Mouse (Mus musculus): ENCODE data around the gene Nkx2-5. TPM values are rescaled to one million over a fixed set of nuclear protein-coding genes. Genes with fewer than 3 reads are reported as not detected.
A peak's percentile ranks its signal among the peaks of the same experiment; 100 is the strongest.

Gene Nkx2-5
- total and polyA plus RNA-seq, 3 experiments: not detected

DNA sequence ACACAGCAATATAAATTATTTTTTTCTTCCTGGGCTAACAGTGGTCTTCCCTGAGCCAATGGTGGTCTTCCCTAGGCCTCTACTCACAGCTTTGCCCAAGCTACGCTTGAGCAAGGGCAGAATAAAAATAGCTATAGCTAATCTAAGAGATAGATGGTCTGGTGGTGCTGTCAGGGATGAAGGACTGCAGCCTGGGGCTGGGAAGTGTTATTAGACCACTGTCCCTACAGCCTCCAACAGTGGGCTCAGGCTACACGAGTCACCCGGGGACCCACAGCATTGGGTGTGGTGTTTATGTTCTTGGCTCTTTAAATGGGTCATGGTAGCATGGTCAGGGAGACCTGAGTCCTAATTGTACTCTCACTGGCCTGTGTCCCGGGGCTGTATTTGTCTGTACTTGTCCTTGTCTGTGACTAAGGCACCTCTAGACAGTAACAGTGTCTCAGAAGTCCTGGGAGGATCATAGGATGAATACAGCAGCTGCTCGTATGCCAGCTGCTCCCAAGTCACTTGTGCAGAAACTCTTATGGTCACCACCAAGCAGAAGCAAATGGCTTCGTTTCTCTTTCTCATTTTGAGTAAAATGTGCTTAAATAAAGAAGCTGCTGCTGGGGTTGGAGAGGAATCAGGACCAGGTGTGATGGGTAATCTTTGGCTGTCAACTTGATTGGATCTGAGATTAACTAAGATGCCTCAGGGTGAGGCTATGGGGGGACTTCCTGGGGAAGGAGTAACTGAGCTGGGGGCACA lies 47.3 kb downstream of the Nkx2-5 start (continued):
- TF ChIP-seq UBTF (IDR thresholded peaks at IDR 0.05; ENCODE audit: borderline replicate concordance, insufficient read depth, low read depth, low read length): no peak
- no peak for TF ChIP-seq MXI1 (IDR thresholded peaks at IDR 0.05; ENCODE audit: low read depth, low read length)

DNA sequence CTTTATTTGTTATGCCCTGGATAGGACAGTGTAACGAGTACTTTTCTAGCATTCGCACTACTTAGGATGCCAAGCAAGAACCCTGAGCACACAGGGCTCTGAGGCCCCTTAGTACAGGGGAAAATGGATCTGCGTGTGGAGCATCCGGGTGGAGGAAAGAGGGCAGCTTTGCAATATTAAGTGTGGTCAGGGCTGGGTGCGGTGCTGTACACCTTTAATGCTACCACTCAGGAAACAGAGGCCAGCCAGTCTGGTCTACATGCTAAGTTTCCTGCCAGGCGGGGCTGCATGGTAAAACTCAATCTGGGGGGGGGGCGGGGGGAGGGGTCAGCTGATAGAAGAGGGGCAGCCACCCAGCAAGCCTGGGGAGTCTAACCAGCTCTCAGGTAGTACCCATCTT lies 49.4 kb downstream of the Nkx2-5 start:
- no peak for DNase-seq (ENCODE audit: low read depth, low spot score)
- Histone ChIP-seq H3K27ac (ENCODE audit: control insufficient read depth, low read depth, low read length) (no peak overlapping the region), H3K27me3 (ENCODE audit: control insufficient read depth in 1 of 2, insufficient read depth in 2 of 2, low read length in 2 of 2) (peaks cover 0 to 3% of the 10 kb centered on the region in 2 experiments; a peak in 1 of 4 replicates), H3K36me3 (ENCODE audit: control insufficient read depth in 1 of 2, insufficient read depth in 2 of 2, low read length in 2 of 2) (peaks cover 2 to 3% of the 10 kb centered on the region in 2 experiments; a peak in 1 of 4 replicates), H3K4me3 (ENCODE audit: control insufficient read depth in 1 of 2, insufficient read depth in 1 of 2, low read depth in 2 of 2, low read length in 2 of 2) (no peak overlapping the region), H3K9ac (ENCODE audit: control insufficient read depth, low read depth, low read length, poor library complexity, severe bottlenecking) (no peak overlapping the region), H3K4me1 (ENCODE audit: control insufficient read depth in 1 of 2, insufficient read depth in 2 of 2, low read length in 2 of 2) (peaks cover 3 to 6% of the 10 kb centered on the region in 2 experiments; a peak in 2 of 4 replicates), H3K79me2 (ENCODE audit: control insufficient read depth, insufficient read depth, low read length, poor library complexity) (no peaks in the 10 kb centered on the region), H3K9me3 (replicated peaks; ENCODE audit: insufficient read depth, low read length) (no peaks in the 10 kb centered on the region)
- no peak for TF ChIP-seq EP300 (IDR thresholded peaks at IDR 0.05; ENCODE audit: low read depth in 1 of 2, low read length in 2 of 2)
- TF ChIP-seq HCFC1 (IDR thresholded peaks at IDR 0.05; ENCODE audit: low read depth, low read length): no peak
- no peak for TF ChIP-seq RCOR1 (IDR thresholded peaks at IDR 0.05; ENCODE audit: low read depth, low read length)
- TF ChIP-seq SIN3A (IDR thresholded peaks at IDR 0.05; ENCODE audit: low read length): no peak
- TF ChIP-seq NRF1 (IDR thresholded peaks at IDR 0.05; ENCODE audit: insufficient read depth, low read depth, low read length, poor library complexity, severe bottlenecking): no peak
- no peak for TF ChIP-seq MAZ (IDR thresholded peaks at IDR 0.05; ENCODE audit: low read depth, low read length)

DNA sequence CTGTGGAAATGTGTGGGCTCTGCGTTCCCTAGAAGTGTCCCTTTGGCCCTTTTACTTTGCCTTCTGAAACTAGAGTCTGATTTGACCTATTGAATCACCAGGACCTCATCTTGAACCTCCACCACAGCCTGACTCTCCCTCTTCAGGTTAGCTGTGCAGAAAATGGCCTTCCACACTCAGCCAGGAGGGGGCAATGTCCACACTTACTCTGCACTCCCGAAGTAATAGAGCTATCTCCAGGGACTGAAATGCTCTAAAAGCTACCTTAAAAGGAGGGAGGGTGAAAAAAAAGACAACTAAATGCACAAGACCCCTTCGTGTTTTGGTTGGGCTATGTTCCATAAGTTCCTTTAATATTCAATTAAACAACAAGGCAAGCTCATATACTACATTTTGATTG lies 50.1 kb downstream of the Nkx2-5 start:
- DNase-seq (ENCODE audit: low read depth, low spot score): peak; percentile 74
- no peak overlapping the region for H3K9ac ChIP-seq (ENCODE audit: control insufficient read depth, low read depth, low read length, poor library complexity, severe bottlenecking)
- H3K9me3 ChIP-seq (replicated peaks; ENCODE audit: insufficient read depth, low read length): no peaks in the 10 kb centered on the region
- peaks cover 3 to 6% of the 10 kb centered on the region in 2 experiments; a peak in 2 of 4 replicates for H3K4me1 ChIP-seq (ENCODE audit: control insufficient read depth in 1 of 2, insufficient read depth in 2 of 2, low read length in 2 of 2)
- H3K27me3 ChIP-seq (ENCODE audit: control insufficient read depth in 1 of 2, insufficient read depth in 2 of 2, low read length in 2 of 2): 0 out of 4 replicates have a peak, but pooled peaks cover 0 to under 1% of the 10 kb centered on the region in 2 experiments
- H3K79me2 ChIP-seq (ENCODE audit: control insufficient read depth, insufficient read depth, low read length, poor library complexity): no peaks in the 10 kb centered on the region
- H3K27ac ChIP-seq (ENCODE audit: control insufficient read depth, low read depth, low read length): no peak overlapping the region
- H3K36me3 ChIP-seq (ENCODE audit: control insufficient read depth in 1 of 2, insufficient read depth in 2 of 2, low read length in 2 of 2): peaks cover 3 to 6% of the 10 kb centered on the region in 2 experiments; a peak in 3 of 4 replicates
- no peak overlapping the region for H3K4me3 ChIP-seq (ENCODE audit: control insufficient read depth in 1 of 2, insufficient read depth in 1 of 2, low read depth in 2 of 2, low read length in 2 of 2)
- TF ChIP-seq POLR2AphosphoS2 (IDR thresholded peaks at IDR 0.05; ENCODE audit: low read length) (no peak), NRF1 (IDR thresholded peaks at IDR 0.05; ENCODE audit: insufficient read depth, low read depth, low read length, poor library complexity, severe bottlenecking) (no peak), UBTF (IDR thresholded peaks at IDR 0.05; ENCODE audit: borderline replicate concordance, insufficient read depth, low read depth, low read length) (no peak), ELF1 (IDR thresholded peaks at IDR 0.05; ENCODE audit: low read depth, low read length) (no peak), ZNF384 (IDR thresholded peaks at IDR 0.05; ENCODE audit: low read depth, low read length) (no peak), CHD1 (IDR thresholded peaks at IDR 0.05; ENCODE audit: low read depth, low read length) (no peak), TAL1 (IDR thresholded peaks at IDR 0.05; ENCODE audit: low read length) (no peak), E2F4 (IDR thresholded peaks at IDR 0.05; ENCODE audit: borderline replicate concordance, low read depth, low read length) (no peak), MAFK (IDR thresholded peaks at IDR 0.05; ENCODE audit: borderline replicate concordance, low read depth, low read length) (no peak), MAZ (IDR thresholded peaks at IDR 0.05; ENCODE audit: low read depth, low read length) (peak; percentile 42; the same call in 1 of the 2 replicates), BHLHE40 (IDR thresholded peaks at IDR 0.05; ENCODE audit: borderline replicate concordance, low read depth, low read length) (peak; percentile 33; the same call in 1 of the 2 replicates), SIN3A (IDR thresholded peaks at IDR 0.05; ENCODE audit: low read length) (peak; percentile 42; the same call in 1 of the 2 replicates), GABPA (IDR thresholded peaks at IDR 0.05; ENCODE audit: low read depth, low read length) (no peak), TCF12 (IDR thresholded peaks at IDR 0.05; ENCODE audit: low read depth, low read length) (no peak), NELFE (IDR thresholded peaks at IDR 0.05; ENCODE audit: low read depth, low read length) (no peak), MXI1 (IDR thresholded peaks at IDR 0.05; ENCODE audit: low read depth, low read length) (no peak), MYC (IDR thresholded peaks at IDR 0.05; ENCODE audit: low read depth, low read length) (no peak), JUND (IDR thresholded peaks at IDR 0.05; ENCODE audit: low read depth, low read length) (no peak), USF1 (IDR thresholded peaks at IDR 0.05; ENCODE audit: low read depth, low read length) (no peak), RCOR1 (IDR thresholded peaks at IDR 0.05; ENCODE audit: low read depth, low read length) (no peak), MAX (IDR thresholded peaks at IDR 0.05; ENCODE audit: low read length) (no peak), TBP (IDR thresholded peaks at IDR 0.05; ENCODE audit: low read depth, low read length) (no peak), EP300 (IDR thresholded peaks at IDR 0.05; ENCODE audit: low read depth in 1 of 2, low read length in 2 of 2) (no peak), POLR2AphosphoS5 (IDR thresholded peaks at IDR 0.05; ENCODE audit: borderline replicate concordance, low read depth, low read length) (no peak), ZKSCAN1 (IDR thresholded peaks at IDR 0.05; ENCODE audit: low read depth, low read length) (no peak)
